Mouse (Mus musculus) megakaryocyte, embryonic 14.5 days (primary cell): ENCODE measurements around the gene Pitpnc1. TPM values are rescaled to one million over a fixed set of nuclear protein-coding genes. Genes with fewer than 3 reads are reported as not detected.

ENCODE experiments used
- H3K27me3 ChIP-seq: replicated peaks from 2 replicates; pipeline ENCODE3; 2012; ENCODE audit warnings: inconsistent platforms
- H3K36me3 ChIP-seq: replicated peaks from 2 replicates; pipeline ENCODE3; 2012; ENCODE audit warnings: low read length, inconsistent platforms, mixed read lengths
- H3K4me1 ChIP-seq: 2 replicates; pipeline ENCODE4 v1.6.1; 2012; ENCODE audit warnings: inconsistent platforms
- H3K4me3 ChIP-seq: replicated peaks from 2 replicates; pipeline ENCODE3; 2012; ENCODE audit warnings: moderate library complexity, mild to moderate bottlenecking, inconsistent platforms
- H3K9me3 ChIP-seq: 2 replicates; pipeline ENCODE4 v1.6.1; 2012; ENCODE audit warnings: inconsistent platforms
- FLI1 ChIP-seq: IDR thresholded peaks from 2 replicates; pipeline ENCODE4 v1.6.1; 2012; ENCODE audit warnings: low read length, inconsistent platforms, mixed read lengths
- GATA1 ChIP-seq: IDR thresholded peaks from 3 replicates; pipeline ENCODE4 v1.6.1; 2012; ENCODE audit warnings: mixed read lengths, low read length, inconsistent platforms, borderline replicate concordance
- polyA plus RNA-seq: library from polyadenylated mRNA; stranded (reverse); fragments of >175 nt; gene quantifications from 2 replicates; pipeline ENCODE4 v1.2.3, GENCODE M21; 2012; ENCODE audit warnings: low replicate concordance; ENCODE audit not compliant: insufficient read depth

The Pitpnc1 gene
- polyA plus RNA-seq, 1 experiment = 5.1 TPM

GRCm38 (mm10) chr11:107379965-107380364, 90.5 kb downstream of the Pitpnc1 start:
- Histone ChIP-seq H3K4me1 (peaks cover 24% of the 10 kb centered on the region), H3K27me3 (no peaks in the 10 kb centered on the region), H3K36me3 (peaks cover 57% of the 10 kb centered on the region), H3K4me3 (no peak overlapping the region), H3K9me3 (peaks cover 6% of the 10 kb centered on the region; the same call in 1 of the 2 replicates)
- TF ChIP-seq GATA1 = no peak
- no peak for TF ChIP-seq FLI1

- Histone ChIP-seq H3K36me3 (peaks cover 62% of the 10 kb centered on the region), H3K9me3 (peaks cover 6% of the 10 kb centered on the region; the same call in 1 of the 2 replicates), H3K27me3 (no peaks in the 10 kb centered on the region), H3K4me3 (no peak overlapping the region), H3K4me1 (peaks cover 28% of the 10 kb centered on the region)
- TF ChIP-seq GATA1 (no peak), FLI1 (no peak)
Observed at GRCm38 (mm10) chr11:107379089-107379845, 91.2 kb downstream of the Pitpnc1 start.

DNA sequence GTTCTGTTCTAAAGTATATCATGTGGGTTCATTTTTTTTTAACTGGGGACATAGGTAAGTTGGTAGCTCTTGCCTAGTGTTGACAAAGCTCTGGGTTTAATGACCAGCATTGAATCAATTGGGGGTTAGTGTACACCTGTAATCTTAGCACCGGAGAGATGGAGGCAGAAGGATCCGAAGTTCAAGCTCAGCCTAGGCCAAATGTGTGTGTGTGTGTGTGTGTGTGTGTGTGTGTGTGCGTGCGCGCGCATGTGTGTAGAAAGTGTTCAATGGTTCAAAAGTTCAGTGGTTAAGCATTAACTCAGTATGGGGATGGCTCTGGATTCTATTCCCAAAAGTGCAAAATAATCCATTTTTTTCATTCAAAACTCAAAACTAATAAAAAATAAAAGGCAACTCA, 93.2 kb downstream of the Pitpnc1 start:
- Histone ChIP-seq H3K4me1 (peaks cover 40% of the 10 kb centered on the region), H3K36me3 (peaks cover 62% of the 10 kb centered on the region), H3K4me3 (no peak overlapping the region), H3K9me3 (peaks cover 6% of the 10 kb centered on the region; the same call in 1 of the 2 replicates), H3K27me3 (no peaks in the 10 kb centered on the region)
- TF ChIP-seq GATA1 (no peak), FLI1 (no peak)

- Histone ChIP-seq H3K4me3 (no peak overlapping the region), H3K27me3 (no peaks in the 10 kb centered on the region), H3K36me3 (peaks cover 59% of the 10 kb centered on the region), H3K9me3 (peaks cover 6% of the 10 kb centered on the region; the same call in 1 of the 2 replicates), H3K4me1 (peaks cover 48% of the 10 kb centered on the region)
- no peak for TF ChIP-seq FLI1
- TF ChIP-seq GATA1 = no peak
Observed at GRCm38 (mm10) chr11:107376272-107376671, 94.2 kb downstream of the Pitpnc1 start.

DNA sequence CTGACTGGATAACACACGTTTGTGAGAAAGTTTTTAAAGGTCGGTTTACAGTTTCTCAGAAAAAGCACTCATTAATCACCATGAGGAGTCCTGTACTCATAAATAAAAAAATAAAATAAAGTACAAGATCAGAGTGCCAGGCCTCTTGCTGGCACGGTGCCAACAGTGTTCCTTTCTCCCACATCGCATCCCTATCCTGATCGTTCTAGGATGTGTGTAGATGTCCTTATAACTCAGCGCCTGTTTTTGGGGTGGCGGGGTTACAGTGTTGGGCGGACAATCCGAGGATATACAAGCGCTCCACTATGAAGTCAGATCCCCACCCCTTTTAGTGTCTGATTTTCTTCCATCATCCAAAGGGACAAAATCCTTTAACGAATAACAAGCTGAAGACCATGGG, 94.7 kb downstream of the Pitpnc1 start:
- no peak overlapping the region for H3K4me3 ChIP-seq
- no peak for TF ChIP-seq FLI1
- TF ChIP-seq GATA1 = no peak
- H3K36me3 ChIP-seq = peaks cover 60% of the 10 kb centered on the region
- H3K9me3 ChIP-seq = peaks cover 6% of the 10 kb centered on the region; the same call in 1 of the 2 replicates
- H3K27me3 ChIP-seq = no peaks in the 10 kb centered on the region
- H3K4me1 ChIP-seq = peaks cover 48% of the 10 kb centered on the region

DNA sequence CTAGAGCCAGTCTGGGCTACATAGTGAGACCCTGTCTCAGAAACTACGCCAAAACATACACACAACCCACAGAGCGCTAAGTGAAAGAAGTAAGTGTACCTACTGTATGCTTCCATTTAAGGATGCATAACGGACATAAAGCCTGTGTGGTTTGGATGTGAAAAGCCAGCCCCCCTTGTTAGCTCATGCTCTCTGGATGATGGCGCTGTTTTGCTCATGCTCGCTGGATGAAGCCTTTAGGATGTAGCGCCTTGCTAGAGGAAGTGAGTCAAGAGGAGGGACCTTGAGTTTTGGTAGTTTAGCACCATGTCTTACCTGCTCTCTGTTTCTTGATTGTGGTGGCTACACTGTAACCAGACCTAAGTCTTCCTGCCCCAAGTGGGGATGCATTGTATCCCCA, 96.9 kb downstream of the Pitpnc1 start:
- H3K36me3 ChIP-seq = peaks cover 44% of the 10 kb centered on the region
- H3K4me1 ChIP-seq = peaks cover 57% of the 10 kb centered on the region
- TF ChIP-seq FLI1 = no peak
- no peak for TF ChIP-seq GATA1
- H3K4me3 ChIP-seq = no peak overlapping the region
- no peaks in the 10 kb centered on the region for H3K9me3 ChIP-seq
- no peaks in the 10 kb centered on the region for H3K27me3 ChIP-seq

GRCm38 (mm10) chr11:107373154-107373553, 97.3 kb downstream of the Pitpnc1 start:
- peaks cover 56% of the 10 kb centered on the region for H3K4me1 ChIP-seq
- TF ChIP-seq FLI1 = no peak
- TF ChIP-seq GATA1 = no peak
- H3K9me3 ChIP-seq = no peaks in the 10 kb centered on the region
- H3K4me3 ChIP-seq = no peak overlapping the region
- peaks cover 42% of the 10 kb centered on the region for H3K36me3 ChIP-seq
- H3K27me3 ChIP-seq = no peaks in the 10 kb centered on the region

GRCm38 (mm10) chr11:107372688-107373087, 97.8 kb downstream of the Pitpnc1 start:
- Histone ChIP-seq H3K4me1 (peaks cover 54% of the 10 kb centered on the region), H3K4me3 (no peak overlapping the region), H3K27me3 (no peaks in the 10 kb centered on the region), H3K36me3 (peaks cover 41% of the 10 kb centered on the region), H3K9me3 (no peaks in the 10 kb centered on the region)
- TF ChIP-seq GATA1 = no peak
- no peak for TF ChIP-seq FLI1

- H3K9me3 ChIP-seq = no peaks in the 10 kb centered on the region
- H3K4me1 ChIP-seq = peaks cover 50% of the 10 kb centered on the region
- peaks cover 27% of the 10 kb centered on the region for H3K36me3 ChIP-seq
- no peak overlapping the region for H3K4me3 ChIP-seq
- no peaks in the 10 kb centered on the region for H3K27me3 ChIP-seq
- TF ChIP-seq FLI1 = no peak
- TF ChIP-seq GATA1 = no peak
Observed at GRCm38 (mm10) chr11:107370476-107370875, 100.0 kb downstream of the Pitpnc1 start.

GRCm38 (mm10) chr11:107369661-107370060, 100.8 kb downstream of the Pitpnc1 start:
- H3K4me3 ChIP-seq = no peak overlapping the region
- TF ChIP-seq FLI1 (no peak), GATA1 (no peak)
- peaks cover 47% of the 10 kb centered on the region for H3K4me1 ChIP-seq
- H3K9me3 ChIP-seq = no peaks in the 10 kb centered on the region
- H3K36me3 ChIP-seq = peaks cover 19% of the 10 kb centered on the region
- no peaks in the 10 kb centered on the region for H3K27me3 ChIP-seq
